Mouse (Mus musculus) gastrocnemius, postnatal 4 days (tissue): ENCODE data around the gene Chst12. TPM values are rescaled to one million over a fixed set of nuclear protein-coding genes. Genes with fewer than 3 reads are reported as not detected.
"Not testable (repeated sequence)": the region's sequence is repeated elsewhere in the genome, so short reads cannot be mapped to it uniquely, and the experiment has no call there.

Experiments used
- DNase-seq, 2 experiments: peaks; one replicate each; pipeline ENCODE4 v3.0.0; 2021 to 2022; ENCODE audit warnings: low spot score in 2 of 2, mixed read lengths in 2 of 2
- long read RNA-seq, 2 experiments: library from polyadenylated mRNA; stranded (forward); transcript quantifications; one replicate each; pipeline ENCODE4 v2.0.0; 2021
- total RNA-seq, 2 experiments: library from RNA; stranded (reverse); gene quantifications; 2 replicates each; pipeline ENCODE4 v1.2.3; 2021

The Chst12 gene
- total RNA-seq = 10 to 100 TPM; 17.3 to 18.4 TPM
- long read RNA-seq, experiment 1, transcript Chst12-201 (2 exons, 2,331 nt) = major isoform, 18 of 30 reads
- long read RNA-seq, experiment 1, transcript Chst12-202 (2 exons, 766 nt) = minor isoform, 8 of 30 reads
- long read RNA-seq, experiment 1, partial matches to known transcripts = 0 of 30 reads
- long read RNA-seq, experiment 1, other reads (novel, unspliced or antisense) = 4 of 30 reads
- long read RNA-seq, experiment 2, transcript Chst12-201 (2 exons, 2,331 nt) = major isoform, 20 of 32 reads
- long read RNA-seq, experiment 2, transcript Chst12-202 (2 exons, 766 nt) = minor isoform, 6 of 32 reads
- long read RNA-seq, experiment 2, partial matches to known transcripts = 0 of 32 reads
- long read RNA-seq, experiment 2, other reads (novel, unspliced or antisense) = 6 of 32 reads

DNA sequence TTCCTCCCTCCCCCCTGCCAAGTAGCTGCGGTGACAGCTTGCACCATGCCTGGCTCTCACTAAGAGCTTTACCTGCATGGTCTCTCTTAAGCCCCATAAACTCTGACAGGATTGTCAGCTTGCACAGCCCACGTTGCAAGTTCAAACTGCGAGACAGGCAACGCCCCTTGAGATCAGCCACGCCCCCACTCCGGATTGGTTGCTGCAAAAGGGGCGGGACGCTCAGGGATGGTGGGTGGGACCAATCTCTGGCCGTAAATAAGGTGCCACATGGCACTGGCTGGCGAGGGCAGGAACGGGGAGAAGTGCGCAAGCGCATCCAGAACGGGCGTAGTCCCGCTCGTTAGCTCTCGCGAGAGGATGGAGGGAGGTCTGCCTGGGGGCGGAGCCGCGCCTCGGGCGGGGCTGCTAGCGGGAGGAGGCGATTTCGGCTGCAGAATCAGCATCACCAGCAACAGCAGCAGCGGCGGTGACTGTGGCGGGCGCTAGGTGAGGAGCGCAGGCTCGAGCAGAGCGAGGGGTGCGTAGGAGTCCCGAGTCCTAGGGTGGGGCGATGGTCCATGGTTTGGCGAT lies at the start of gene Chst12:
Chst12 (plus strand) TSS at position 343 of the 573 bp plus-strand sequence.
- DNase-seq = peak; percentile 98 to 99

DNA sequence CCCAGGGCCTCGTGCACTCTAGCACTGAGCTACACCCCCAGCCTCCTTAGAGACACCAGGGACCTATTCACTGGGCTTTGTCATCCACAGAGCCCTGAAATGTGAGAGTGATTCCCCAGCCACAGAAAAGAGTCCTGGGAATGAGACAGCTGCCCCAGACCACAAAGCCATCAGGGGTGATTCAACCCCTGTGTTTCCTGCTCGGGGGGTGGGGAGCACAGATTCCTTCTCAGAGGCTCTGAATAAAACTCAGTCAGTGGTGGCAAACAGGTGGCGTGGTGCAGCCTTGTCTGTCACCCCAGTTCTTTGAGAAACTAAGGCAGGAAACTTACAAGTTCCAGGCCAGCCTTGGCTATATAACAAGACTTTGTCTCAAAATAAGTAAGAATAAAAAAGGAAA lies 43.9 kb upstream of the Chst12 start:
- no peak for DNase-seq

DNA sequence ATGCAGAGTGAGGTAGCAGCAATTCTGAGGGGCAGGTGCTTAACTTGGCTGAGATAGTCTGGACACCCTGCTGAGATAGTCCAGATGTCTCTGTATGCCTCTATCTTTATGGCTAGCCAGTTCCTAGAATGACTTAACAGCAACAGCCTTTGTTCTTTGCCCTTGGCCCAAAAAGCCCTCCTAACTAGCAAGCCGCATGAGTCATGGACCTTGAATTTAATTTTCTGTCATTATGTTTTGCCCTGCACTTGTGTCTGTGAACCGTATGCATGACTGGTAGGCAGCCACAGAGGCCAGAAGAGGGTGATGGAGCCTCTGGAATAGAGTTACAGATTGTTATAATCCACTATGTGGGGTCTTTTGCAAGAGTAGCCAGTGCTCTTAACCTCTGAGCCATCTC lies 42.2 kb upstream of the Chst12 start:
- not testable (repeated sequence) for DNase-seq

DNA sequence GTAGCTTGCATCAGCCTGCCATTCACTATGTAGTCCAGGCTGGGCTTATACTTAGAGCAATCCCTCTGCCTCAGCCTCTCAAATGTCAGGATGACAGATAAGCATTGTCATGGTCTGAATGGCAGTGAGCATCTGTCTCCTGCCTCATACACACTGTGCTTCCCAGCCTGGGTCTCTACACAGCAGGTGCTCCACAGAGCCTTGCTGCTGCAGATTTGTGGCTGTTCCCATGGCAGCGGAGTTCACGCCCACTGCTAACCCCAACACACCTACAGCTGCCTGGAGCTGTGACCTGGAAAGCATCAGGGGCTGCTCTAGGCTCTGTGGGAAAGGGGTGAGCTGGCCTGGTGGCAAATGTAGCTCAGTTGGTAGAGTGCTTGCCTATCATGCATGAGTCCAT lies 40.4 kb upstream of the Chst12 start:
- no peak for DNase-seq

DNA sequence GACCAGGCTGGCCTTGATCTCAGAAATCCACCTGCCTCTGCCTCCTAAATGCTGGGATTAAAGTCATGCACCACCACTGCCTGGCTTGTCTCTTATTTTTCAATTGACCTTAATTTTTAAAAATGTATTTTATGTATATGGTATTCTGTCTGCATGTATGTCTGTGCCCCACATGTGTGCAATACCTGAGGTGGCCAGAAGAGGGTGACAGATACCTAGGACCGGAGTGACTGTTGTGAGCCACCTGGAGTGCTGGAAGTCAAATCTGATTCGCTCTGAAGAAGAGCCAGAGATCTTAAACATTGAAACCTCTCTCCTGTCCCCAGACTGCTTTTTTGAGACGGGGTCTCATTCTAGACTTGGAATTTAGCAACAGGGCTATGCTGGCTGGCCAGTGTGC lies 33.0 kb upstream of the Chst12 start:
- DNase-seq = no peak

DNA sequence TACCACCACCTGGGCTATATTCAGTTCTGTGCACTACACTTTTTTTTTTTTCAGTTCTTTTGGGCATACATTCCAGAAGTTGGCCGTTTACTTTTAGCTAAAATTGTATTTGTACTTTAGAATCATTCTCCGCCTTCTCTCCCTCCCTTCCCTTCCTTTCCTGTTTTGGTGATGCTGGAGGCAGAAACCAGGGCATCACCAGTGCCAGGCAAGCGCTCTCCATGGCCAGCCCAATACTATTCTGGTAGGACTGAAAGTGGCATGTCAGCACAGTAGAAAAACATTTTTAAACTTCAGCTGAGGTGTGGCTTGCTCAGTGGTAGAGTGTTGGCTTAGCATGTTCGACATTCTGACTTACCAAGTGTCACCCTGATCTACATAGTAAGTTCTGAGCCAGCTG lies 23.9 kb upstream of the Chst12 start:
- no peak for DNase-seq

DNA sequence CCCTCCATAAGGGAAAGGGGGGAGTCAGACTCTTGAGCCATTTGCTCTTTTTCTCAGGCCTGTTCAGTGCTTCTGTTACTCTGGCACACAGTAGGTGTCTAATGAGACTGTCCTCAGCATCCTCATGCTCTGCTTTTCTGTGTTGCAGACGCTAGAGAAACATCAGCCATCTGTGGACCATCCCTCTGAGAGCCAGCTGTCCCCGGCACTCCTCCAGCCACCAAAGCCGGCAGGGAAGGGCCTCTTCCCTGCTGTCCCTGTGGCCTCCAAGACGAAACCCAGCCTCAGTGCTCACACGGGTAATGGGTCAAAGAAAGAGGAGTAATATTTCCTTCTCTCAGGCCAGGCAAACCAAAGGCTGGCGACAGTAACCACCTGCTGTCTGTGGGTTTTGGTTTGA lies 14.2 kb upstream of the Chst12 start:
- DNase-seq = no peak

DNA sequence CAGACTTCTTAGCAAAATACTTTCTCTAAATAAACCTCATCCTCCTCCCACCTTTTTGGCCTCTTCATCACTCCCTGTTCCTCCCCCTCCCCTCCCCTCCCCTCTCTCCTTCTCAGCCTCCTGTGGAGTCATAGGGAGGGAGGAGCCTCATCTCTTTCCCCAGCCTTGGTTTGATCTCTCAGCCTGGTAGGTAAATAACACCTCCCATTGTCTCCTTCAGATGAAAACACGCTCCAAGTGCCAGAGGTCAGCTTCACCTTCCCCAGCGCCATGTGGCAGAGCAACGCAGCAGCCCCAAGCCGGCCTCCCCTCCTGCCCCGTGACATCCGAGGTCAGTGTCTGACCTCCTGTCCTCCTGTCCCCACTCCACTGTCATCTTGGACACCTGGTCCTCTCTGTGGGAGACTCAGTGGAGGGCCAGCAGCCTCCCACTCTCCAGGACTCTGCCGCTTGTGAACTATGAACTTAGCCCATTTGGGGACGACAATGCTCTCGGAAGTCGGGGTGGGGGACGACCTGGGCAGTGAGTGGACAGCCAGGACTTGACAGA lies 12.6 kb upstream of the Chst12 start:
- DNase-seq = no peak

DNA sequence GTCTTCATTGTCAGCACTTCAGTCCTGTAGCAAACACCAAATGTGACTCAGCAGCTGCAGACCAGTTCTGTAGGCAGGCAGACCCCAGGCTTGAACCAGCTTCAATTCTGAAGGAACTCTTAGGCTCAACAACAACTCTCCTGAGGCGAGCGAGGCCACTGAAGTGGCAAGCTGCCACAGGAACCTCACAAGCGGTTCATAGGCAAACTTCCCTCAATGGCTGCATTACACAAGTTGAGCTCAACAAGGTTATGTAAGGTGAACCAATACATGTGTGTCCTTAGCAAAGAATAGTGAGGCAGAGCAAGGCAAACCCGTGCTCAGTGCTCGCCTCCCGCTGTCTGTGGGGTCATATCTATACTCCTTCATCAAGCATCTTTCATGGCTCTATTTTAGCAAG lies 7.2 kb upstream of the Chst12 start:
- DNase-seq = no peak

DNA sequence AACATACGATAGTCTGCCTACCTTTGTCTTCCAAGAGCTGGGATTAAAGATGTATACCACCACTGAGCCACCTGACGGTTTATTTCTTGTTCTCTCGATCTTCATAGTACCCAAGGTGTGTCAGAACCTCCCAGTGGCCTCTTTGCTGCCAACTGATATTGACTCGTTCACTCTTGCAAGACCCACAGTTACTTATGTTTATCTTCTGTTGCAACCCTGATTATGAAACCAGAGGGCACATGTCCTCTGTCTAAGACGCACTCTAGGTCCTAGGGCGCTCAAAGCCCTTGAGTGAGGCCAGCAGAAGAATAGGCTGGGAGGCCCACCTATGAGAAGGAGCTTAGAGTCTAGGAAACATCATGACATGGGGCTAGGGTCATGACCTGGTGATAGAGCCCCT lies 4.6 kb upstream of the Chst12 start:
- no peak for DNase-seq

DNA sequence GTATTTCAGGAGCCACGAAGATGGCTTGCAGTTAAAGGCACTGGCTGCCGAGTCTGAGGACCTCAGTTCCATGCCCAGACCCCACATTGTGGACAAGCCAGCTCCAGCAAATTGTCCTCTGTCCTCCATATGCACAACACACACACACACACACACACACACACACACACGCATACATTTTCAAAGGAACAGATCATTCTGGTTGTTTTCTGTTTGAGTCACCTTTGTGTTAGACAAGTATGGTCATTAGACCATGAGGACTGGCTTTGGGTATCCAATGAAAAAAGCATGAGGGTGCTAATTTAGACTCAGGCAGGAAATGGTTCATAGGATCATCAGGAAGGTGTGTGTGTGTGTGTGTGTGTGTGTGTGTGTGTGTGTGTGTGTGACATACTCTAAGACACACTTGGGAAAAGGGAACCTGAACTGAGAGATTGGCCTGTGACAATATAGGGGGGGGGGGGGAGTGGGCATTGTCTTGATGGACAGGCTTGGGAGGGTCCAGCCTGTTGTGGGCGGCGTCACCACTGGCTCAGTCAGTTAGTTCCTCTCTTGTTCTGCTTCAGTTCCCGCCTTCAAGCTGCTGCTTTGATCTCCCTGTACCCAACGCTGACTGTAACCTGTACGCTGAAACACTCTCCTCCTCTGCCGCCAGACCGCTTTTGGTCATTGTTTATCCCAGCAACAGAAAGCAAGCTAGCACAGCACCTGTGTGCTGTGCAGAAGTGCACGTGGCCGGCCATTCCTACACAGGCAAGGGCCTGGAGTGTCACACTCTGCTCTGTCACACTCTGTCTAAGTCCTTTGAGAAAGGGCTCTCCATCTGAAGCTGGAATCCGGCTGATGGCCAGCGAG lies 3.1 kb upstream of the Chst12 start:
- no peak for DNase-seq

DNA sequence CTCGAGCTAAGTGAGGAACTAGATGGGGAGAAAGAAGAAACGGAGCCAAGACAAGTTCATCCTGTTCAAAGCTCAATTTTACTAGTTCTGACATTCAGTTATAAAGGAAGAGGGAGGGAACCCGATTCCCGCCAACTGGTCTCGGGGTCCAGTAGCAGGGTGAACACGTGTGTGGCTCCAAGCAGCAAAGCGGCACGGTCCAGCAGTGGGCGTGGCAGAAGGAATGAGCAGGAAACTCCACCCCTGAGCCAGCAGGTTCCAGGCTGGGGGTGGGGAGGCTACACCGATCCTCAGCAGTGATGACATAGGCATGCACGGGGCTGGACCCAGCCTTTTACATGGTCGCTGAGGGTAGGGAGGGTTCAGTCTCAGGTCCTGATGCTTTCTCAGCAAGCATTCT lies 2.4 kb upstream of the Chst12 start:
- peak in 1 of 2 experiments; percentile 59 for DNase-seq

DNA sequence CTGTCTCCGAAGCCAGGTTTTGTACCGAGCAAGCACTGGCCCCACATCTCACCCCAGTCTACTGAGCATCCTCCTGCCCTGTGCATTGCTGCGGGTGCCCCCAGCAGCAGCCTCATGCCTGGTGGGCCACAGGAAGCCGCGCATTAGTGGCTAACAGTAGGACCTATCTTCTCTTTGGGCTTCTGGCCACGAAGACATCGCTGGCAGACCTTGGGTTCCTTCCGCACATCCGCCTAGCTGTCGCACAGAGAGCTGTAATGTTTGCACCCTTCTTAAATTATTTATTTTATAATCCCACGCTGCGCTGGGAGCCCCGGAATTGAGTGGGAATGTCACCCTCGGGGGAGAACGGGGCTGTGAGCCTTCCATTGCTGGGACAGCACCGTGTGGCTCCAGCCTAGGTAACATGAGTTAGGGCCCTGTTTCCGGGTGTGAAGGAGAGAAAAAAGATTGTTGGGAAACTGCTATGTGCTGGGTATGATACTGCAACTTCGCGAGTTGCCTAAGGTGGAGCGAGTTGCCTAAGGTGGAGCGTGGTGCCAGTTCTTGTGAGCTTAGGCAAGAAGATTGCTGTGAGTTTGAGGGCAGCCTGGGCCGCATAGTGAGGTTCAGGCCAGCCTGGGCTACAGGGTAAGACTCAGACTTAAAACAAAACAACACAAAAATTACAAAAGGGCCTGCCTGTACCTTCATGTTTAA lies 895 bp downstream of the Chst12 start:
- no peak for DNase-seq

DNA sequence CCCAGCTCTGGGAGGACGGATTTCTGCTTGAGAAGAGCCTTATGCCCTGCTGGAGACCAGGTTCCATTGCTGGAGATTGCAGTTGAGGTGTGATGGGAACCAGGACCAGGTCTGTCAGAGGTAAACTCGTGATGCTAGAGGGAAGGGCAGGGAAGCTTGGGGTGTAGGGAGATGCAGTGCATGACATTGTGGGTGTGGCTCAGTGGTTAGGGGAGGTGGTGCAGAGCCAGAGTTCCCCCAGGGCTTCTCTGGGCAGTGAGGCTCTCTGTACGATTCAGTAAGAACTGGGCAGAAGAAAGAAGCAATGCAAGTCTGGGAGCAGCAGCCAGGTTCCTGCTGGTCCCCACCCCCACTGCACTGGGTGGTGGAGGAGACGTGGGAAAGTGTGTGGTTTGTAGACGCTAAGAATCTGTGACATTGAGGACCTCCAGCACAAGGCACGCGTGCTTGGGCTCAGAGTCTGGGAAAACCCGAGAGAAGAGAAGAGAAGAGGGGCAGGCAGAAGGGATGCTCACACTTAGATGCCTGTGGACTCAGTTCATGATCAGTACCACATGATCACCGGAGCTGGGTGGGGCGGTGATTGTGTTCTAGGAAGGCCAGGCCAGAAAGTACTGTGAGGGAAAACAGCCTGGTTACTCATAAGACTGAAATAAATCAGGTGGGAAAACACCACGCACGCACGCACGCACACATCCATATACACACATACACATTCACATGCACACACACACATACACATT lies 2.3 kb downstream of the Chst12 start:
- no peak for DNase-seq

DNA sequence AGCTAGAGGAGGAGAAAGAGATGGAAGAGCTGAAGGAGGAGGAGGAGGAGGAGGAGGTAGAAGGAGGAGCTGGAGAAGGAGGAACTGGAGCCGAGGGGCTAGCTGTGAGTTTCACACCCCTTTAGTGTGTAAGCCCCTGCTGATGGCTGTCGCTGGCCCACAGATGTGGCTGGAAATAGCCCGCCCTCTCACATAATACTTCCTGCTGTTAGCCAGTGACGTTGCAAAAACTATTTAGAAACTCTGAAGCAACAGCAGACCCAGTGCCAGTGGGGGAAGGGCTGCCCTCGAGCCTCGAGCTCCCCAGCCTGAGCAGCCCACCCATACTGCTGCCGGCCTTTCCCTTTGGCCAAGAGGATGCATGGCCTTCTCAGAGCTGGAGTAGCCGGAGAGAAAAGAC lies 3.3 kb downstream of the Chst12 start:
- peak in 1 of 2 experiments; percentile 31 for DNase-seq

DNA sequence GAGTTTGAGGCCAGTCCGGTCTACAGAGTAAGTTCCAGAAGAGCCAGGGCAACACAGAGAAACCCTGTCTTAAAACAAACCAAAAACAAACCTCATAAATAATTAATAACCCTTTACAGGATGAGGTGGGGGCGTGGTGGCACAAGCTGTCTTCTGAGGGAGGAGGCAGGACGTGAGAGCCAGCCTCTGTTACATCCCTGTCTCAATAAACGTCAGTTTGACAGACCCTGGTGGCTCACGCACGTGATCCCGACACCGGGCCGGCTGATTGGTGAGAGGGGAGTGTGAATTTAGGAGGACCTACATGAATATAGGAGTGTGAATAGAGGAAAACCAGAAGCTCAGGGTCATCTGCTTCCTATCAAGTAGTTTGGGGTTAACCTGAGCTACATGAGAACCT lies 3.9 kb downstream of the Chst12 start:
- DNase-seq = no peak

DNA sequence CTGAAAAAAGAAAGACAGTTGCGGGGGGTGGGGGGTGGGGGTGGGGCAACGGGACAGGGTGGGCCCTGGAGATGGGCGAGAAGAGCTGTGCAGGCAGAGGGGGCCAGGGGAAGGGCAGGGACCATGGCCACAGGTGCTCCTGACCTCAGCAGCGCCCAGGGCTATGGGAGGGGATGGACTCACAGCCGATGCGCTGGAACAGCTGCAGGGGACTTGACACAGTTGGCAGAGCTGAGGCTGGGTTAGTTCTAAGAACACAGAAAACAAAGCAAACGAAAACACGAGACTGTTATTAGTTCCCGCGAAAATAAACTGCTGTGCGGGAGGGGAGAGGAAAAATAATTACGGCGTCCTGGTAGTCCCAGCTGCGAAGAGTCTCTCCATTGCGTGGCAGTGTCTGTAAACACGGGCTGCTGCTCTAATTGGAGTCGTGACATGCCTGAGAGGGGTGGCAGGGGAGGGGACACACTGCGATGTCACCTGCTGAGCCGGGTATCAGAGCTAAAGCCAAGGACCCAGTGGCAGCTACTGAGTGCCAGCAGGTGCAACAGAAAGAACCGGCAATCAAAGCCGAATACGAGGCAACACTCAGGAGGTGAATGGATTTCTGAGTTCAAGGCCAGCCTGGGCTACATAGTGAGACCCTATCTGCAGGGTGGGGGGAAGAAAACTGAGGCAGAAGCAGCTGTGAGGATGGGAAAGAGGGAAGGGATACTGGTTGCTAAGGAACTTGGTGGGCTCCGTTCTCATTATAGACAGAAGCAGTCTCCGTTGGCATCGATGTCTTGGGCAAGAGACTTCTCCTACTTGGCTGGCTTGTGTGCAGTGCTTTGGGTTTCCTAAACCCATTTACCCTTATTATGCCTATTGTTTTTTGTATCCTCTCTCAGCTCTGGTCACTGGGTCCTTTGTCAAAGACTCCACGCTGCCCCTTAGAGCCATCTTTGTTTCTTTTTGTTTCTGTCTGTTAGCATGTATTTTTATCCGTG lies 5.0 kb downstream of the Chst12 start:
- DNase-seq = peak in 1 of 2 experiments; percentile 42

DNA sequence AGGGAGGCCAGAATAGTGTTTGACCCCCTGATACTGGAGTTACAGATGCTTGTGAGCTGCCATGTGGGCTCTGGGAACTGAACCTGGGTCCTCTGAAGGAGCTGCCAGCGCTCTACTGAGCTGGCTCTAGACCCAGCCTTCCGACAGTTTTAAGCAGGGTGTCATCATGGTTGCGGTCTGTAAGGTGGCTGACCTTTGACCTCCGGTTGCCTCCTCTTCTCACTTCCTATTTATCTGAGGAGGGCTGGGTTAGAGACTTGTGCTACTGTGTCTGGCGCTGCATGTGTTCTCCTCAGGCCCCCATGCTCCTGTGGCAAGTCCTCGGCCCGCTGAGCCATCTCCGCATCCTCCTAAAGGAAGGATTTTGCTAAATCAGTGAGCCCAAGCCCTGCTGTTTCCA lies 8.6 kb downstream of the Chst12 start:
- no peak for DNase-seq

DNA sequence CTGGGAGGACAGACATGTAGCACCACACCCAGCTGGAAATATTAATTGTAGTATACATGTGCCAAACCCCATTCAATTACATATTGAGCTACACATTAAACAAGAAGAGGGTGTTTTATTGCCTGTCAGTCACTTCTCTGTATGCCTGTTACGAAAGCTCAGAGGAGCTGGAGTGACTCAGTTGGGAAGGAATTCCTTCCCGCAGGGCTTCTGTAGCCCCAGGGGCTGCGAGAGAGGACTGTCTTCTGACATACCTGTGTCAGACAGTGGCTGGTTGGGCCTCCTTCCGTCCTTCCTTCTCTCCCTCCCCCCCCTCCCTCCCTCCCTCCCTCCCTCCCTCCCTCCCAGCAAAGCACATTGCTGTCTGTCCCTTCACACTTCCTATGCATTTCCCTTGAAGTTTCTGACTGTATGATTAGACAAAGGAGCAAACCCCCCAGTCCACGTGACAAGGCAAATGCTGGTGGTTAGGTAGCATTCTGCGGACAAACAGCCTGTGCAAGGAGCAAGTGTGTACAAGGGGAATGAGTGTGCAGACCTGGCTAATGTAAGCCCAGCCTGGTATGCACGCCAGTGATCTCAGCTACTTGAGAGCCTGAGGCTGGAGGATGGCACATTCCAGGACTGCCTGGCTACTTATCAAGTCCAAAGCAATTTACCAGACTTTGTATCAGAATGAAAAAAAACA lies 9.6 kb downstream of the Chst12 start:
- no peak for DNase-seq
